Mouse (Mus musculus) liver, embryonic 11.5 days (tissue): ENCODE results near the gene Neurl1b. TPM values are rescaled to one million over a fixed set of nuclear protein-coding genes. Genes with fewer than 3 reads are reported as not detected.

Experiments
- ATAC-seq: fragments of 200-750 bp; cut with Nextera tagmentation; replicated peaks from 2 replicates; pipeline ENCODE4 v1.8.0; 2017; ENCODE audit warnings: moderate number of reproducible peaks, mild to moderate bottlenecking, moderate TSS enrichment, moderate library complexity; ENCODE audit not compliant: low FRiP score
- DNase-seq: peaks from one replicate; pipeline ENCODE4 v3.0.0-alpha.2; 2017; ENCODE audit warnings: low spot score
- H3K27ac ChIP-seq: fragments of 300-500 bp; sonication (generic); 2 replicates; pipeline ENCODE4 v1.5.1; 2014; ENCODE audit warnings: mild to moderate bottlenecking, low read depth, low read length, control low read depth
- H3K27me3 ChIP-seq: fragments of 300-500 bp; sonication (generic); replicated peaks from 2 replicates; pipeline ENCODE4 v1.6.1; 2014; ENCODE audit warnings: low read length, mixed read lengths; ENCODE audit not compliant: control insufficient read depth, insufficient read depth
- H3K36me3 ChIP-seq: fragments of 300-500 bp; sonication (generic); 2 replicates; pipeline ENCODE4 v1.6.1; 2014; ENCODE audit warnings: mild to moderate bottlenecking, low read length, moderate library complexity, mixed read lengths; ENCODE audit not compliant: control insufficient read depth, insufficient read depth
- H3K4me1 ChIP-seq: fragments of 300-500 bp; sonication (generic); replicated peaks from 2 replicates; pipeline ENCODE4 v1.6.1; 2014; ENCODE audit warnings: low read length, mixed read lengths; ENCODE audit not compliant: control insufficient read depth, insufficient read depth
- H3K4me2 ChIP-seq: fragments of 300-500 bp; sonication (generic); 2 replicates; pipeline ENCODE4 v1.6.1; 2014; ENCODE audit warnings: mild to moderate bottlenecking, control low read depth, moderate library complexity
- H3K4me3 ChIP-seq: fragments of 300-500 bp; sonication (generic); 2 replicates; pipeline ENCODE4 v1.5.1; 2014; ENCODE audit warnings: low read depth, low read length, control low read depth
- H3K9ac ChIP-seq: fragments of 300-500 bp; sonication (generic); 2 replicates; pipeline ENCODE4 v1.6.1; 2014; ENCODE audit warnings: low read depth, low read length, control low read depth
- H3K9me3 ChIP-seq: fragments of 300-500 bp; sonication (generic); 2 replicates; pipeline ENCODE4 v1.6.1; 2016; ENCODE audit warnings: low read length, inconsistent platforms, mixed read lengths; ENCODE audit not compliant: control insufficient read depth
- WGBS: fragments of 180-500 bp; shearing (Covaris S2); extraction: QIAGEN DNeasy Blood & Tissue Kit; methylation state at CpG from one replicate; pipeline ENCODE4 v1.1.7; 2014; 5-methylcytosine and 5-hydroxymethylcytosine counted together
- polyA plus RNA-seq: library from polyadenylated mRNA; unstranded; fragments of >200 nt; fragmentation: Nextera tagmentation; extraction: Ambion mirVana; gene quantifications from 2 replicates; pipeline ENCODE4 v1.2.1, GENCODE M21; 2014

Neurl1b gene
- polyA plus RNA-seq, 1 experiment from 2014 or later = 0.12 TPM

DNA sequence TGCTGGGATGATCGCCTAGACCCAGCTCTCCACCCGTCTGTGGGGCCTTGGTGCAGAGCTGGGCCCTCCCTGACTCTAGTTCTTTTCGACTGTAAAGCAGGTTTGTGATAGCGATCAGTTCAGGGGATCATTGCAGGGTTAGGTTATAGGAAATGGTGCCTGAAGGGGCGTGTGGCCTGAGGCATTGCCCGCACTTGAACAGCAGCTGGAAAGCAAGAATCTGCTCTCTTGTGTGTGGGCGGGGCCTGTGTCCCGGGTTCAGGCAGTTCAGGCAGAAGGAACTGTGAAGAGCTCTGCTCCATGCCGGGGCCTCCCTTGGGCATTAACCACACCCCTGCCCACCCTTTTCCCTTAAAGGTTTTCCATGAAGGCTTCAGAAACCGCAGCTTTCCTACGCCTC lies 18.7 kb downstream of the Neurl1b start:
- no peak overlapping the region for H3K9ac ChIP-seq
- no peaks in the 10 kb centered on the region for H3K4me1 ChIP-seq
- DNase-seq = no peak
- H3K4me2 ChIP-seq = no peak overlapping the region
- WGBS = 49% methylated on average over 11 of the region's 11 CpGs
- H3K27me3 ChIP-seq = peaks cover 45% of the 10 kb centered on the region
- H3K27ac ChIP-seq = no peak overlapping the region
- H3K4me3 ChIP-seq = no peak overlapping the region
- no peaks in the 10 kb centered on the region for H3K9me3 ChIP-seq
- no peak for ATAC-seq
- H3K36me3 ChIP-seq = no peaks in the 10 kb centered on the region; the same call in 1 of the 2 replicates

DNA sequence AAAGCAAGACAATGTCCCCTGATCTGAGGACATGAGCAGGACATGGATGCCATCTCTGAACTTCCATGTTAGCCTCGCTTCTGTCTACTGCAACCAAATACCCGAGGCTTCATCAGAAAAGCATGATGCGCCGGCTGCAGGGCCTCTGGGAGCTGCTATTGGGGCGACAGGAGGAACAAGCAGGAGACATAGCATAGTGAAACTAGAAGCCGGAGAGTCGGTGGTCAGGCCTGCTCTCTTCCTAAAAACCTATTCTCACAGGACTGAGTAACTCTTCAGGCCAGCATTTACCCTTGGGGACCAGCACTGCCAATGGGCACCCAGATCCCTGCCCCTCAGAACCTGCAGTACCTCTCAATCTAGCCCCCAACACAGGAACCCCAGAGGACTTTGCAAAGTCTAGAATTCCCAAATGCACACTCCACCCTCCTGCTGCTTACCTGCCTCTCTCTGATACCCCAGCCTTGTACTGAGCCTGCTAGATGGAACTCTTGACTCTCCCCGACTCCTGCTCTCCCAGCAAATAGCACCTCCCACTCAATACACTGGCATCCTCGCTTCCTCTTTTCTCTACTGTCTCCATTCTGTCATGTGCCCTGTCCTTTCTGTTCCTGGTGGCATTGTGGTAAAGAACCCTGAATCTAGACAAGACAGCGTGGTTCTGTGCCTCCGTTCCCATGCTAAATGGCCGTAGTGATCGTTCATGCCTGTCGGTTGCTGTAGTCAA lies 22.6 kb downstream of the Neurl1b start:
- Histone ChIP-seq H3K4me2 (no peak overlapping the region), H3K4me1 (0 out of 2 replicates have a peak, but pooled peaks cover 2% of the 10 kb centered on the region), H3K27me3 (peaks cover 58% of the 10 kb centered on the region), H3K36me3 (no peaks in the 10 kb centered on the region; the same call in 1 of the 2 replicates), H3K27ac (no peak overlapping the region), H3K9ac (no peak overlapping the region), H3K4me3 (no peak overlapping the region), H3K9me3 (no peaks in the 10 kb centered on the region)
- no peak for DNase-seq
- WGBS = 75% methylated on average over 14 of the region's 14 CpGs
- no peak for ATAC-seq

DNA sequence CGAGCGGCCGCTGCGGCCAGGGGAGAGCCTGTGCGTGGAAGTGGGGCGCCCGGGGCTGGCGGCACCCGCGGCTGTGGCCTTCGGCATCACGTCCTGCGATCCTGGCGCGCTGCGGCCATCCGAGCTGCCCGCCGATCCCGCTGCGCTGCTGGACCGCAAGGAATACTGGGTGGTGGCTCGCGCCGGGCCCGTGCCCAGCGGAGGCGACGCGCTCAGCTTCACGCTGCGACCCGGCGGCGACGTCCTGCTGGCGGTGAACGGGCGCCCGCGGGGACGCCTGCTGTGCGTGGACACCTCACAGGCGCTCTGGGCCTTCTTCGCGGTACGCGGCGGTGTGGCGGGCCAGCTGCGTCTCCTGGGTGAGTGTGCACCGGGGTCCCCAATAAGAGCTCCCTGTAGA lies 24.4 kb downstream of the Neurl1b start:
- H3K27me3 ChIP-seq = peaks cover 49% of the 10 kb centered on the region
- no peak for ATAC-seq
- no peak overlapping the region for H3K9ac ChIP-seq

DNA sequence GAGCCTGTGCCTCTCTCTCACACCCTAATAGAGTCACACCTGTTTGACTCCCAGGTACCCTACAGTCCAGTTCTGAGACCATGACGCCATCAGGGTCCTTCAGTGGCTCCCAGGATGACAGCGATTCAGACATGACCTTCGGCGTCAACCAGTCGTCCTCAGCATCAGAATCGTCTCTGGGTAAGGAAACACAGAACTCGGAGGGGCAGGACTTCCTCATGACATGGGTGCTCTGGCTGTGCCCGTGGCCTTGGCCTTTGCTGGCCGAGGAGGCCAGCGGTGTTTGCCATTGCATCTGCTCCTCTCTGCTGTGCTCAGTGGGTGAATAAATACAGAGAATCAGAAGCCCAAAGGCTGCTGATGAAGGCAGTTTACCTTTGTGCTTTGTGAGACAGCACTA lies 26.4 kb downstream of the Neurl1b start:
- peaks cover 49% of the 10 kb centered on the region for H3K27me3 ChIP-seq
- DNase-seq (no peak), ATAC-seq (no peak)
- no peak overlapping the region for H3K4me3 ChIP-seq
- no peaks in the 10 kb centered on the region; the same call in 1 of the 2 replicates for H3K36me3 ChIP-seq
- WGBS = 81% methylated on average over 10 of the region's 10 CpGs
- no peak overlapping the region for H3K4me2 ChIP-seq
- no peak overlapping the region for H3K9ac ChIP-seq
- H3K9me3 ChIP-seq = no peaks in the 10 kb centered on the region
- H3K4me1 ChIP-seq = 0 out of 2 replicates have a peak, but pooled peaks cover 2% of the 10 kb centered on the region
- no peak overlapping the region for H3K27ac ChIP-seq

More for the DNA sequence above, 24.4 kb downstream of the Neurl1b start:
- no peaks in the 10 kb centered on the region; the same call in 1 of the 2 replicates for H3K36me3 ChIP-seq
- peak overlapping the region; percentile 60 for H3K4me2 ChIP-seq
- H3K4me3 ChIP-seq = peak overlapping the region; percentile 39
- H3K9me3 ChIP-seq = no peaks in the 10 kb centered on the region
- no peak overlapping the region for H3K27ac ChIP-seq
- WGBS = 9% methylated on average over 52 of the region's 52 CpGs
- DNase-seq = no peak
- H3K4me1 ChIP-seq = 0 out of 2 replicates have a peak, but pooled peaks cover 2% of the 10 kb centered on the region

DNA sequence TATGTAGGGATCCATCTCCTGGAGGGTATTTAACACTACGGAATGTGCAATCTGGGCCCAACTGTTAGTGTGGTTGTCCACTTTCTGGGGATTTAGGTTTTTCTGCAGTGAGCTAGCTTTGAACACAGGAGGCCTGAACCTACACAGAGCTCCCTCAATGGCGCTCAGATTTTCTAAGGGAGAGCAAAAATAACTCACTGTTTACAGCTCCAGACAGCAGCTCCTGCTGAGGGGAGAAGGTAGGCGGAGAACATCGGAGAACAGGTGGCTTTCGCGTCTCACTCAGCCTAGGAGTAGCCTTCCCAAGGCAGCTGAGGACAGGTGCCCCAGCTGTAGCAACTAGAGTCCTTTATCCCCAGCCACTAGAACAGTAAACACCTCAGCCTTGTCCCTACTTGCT lies 27.6 kb downstream of the Neurl1b start:
- WGBS = 82% methylated on average over 6 of the region's 6 CpGs
- ATAC-seq = no peak
- H3K4me1 ChIP-seq = 0 out of 2 replicates have a peak, but pooled peaks cover 2% of the 10 kb centered on the region

DNA sequence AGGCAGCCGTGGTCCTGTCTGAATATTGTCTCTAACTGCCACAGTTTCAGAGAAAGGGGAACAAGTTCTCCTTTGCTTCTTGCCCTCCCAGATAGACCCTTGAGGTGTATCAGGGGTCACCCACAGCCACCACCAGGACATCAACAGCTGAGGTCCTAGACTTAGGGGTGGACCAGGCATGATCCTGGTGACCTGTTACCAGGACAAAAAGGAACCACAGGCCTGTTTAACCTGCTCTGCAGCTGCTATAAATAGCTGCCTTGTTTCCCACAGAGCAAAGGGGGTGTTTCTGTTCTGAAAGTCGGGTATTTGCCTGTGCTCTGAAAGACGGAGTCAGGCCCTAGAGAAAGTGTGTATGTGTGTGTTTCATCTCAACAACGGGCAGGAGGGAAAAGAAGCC lies 29.2 kb downstream of the Neurl1b start:
- Histone ChIP-seq H3K4me2 (no peak overlapping the region), H3K4me3 (no peak overlapping the region), H3K4me1 (0 out of 2 replicates have a peak, but pooled peaks cover under 1% of the 10 kb centered on the region), H3K36me3 (no peaks in the 10 kb centered on the region), H3K27ac (no peak overlapping the region), H3K27me3 (peaks cover 23% of the 10 kb centered on the region), H3K9ac (no peak overlapping the region), H3K9me3 (no peaks in the 10 kb centered on the region)
- DNase-seq = no peak
- ATAC-seq = no peak
- WGBS = 66% methylated on average over 4 of the region's 4 CpGs

More for the DNA sequence above, 27.6 kb downstream of the Neurl1b start:
- Histone ChIP-seq H3K27me3 (peaks cover 40% of the 10 kb centered on the region), H3K9ac (no peak overlapping the region), H3K9me3 (no peaks in the 10 kb centered on the region), H3K4me2 (no peak overlapping the region), H3K4me3 (no peak overlapping the region), H3K27ac (no peak overlapping the region), H3K36me3 (no peaks in the 10 kb centered on the region)
- no peak for DNase-seq

DNA sequence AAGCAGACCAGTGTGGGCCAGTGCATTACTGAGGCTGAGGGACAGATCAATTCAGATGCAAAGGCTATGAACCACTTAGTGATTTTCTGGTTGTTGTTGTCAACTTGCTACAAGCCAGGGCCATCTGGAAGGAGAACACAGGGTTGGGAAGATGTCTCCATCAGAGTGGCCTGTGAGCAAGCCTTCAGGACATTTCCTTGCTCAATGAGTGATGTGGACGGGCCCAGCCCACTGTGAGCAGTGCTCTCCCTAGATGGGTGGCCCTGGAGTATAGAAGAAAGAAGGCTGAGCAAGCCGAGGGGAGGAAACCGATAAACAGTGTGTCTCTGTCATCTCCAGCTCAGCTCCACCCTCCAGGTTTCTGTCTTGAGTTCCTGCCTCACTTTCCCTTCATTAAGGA lies 34.8 kb downstream of the Neurl1b start:
- H3K36me3 ChIP-seq = no peaks in the 10 kb centered on the region
- ATAC-seq (no peak), DNase-seq (no peak)

DNA sequence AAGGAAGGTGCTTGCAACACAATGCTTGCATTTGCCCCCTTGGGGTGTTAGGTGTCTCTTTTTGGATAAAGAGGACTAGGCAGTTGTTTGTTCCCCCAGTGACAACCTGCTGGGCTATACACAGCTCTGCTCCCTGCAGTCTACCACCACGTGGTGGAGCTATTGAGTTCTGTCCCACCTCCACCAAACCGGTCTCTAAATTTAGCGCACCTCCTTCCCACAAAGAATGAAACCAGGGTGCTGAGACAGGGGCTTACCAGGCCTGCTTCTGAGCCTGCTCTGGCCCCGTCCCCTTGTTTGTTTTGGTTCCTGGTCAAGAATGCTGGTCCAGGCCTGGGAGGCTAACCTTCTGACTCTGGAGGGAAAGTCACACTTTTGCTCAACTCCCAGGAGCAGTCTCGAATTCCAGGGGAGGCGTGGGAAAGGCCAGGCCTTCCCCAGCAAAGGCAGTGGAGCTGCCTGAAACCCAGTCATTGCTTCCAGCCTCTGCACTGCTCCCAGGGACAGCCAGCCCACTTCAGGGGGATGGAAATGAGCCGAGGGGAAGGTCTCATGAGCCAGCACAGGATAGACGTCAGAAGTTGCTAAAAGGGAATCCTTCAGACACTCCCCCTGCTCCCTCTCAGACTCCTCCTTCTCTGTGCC lies 37.1 kb downstream of the Neurl1b start:
- WGBS = 28% methylated on average over 8 of the region's 8 CpGs
- Histone ChIP-seq H3K27me3 (no peaks in the 10 kb centered on the region), H3K9ac (no peak overlapping the region), H3K27ac (no peak overlapping the region), H3K36me3 (no peaks in the 10 kb centered on the region), H3K4me1 (no peaks in the 10 kb centered on the region), H3K9me3 (no peaks in the 10 kb centered on the region), H3K4me2 (no peak overlapping the region), H3K4me3 (no peak overlapping the region)
- DNase-seq (no peak), ATAC-seq (no peak)

More for the DNA sequence above, 34.8 kb downstream of the Neurl1b start:
- no peaks in the 10 kb centered on the region for H3K4me1 ChIP-seq
- no peak overlapping the region for H3K9ac ChIP-seq
- H3K4me2 ChIP-seq = no peak overlapping the region
- H3K27me3 ChIP-seq = no peaks in the 10 kb centered on the region
- no peak overlapping the region for H3K4me3 ChIP-seq
- no peaks in the 10 kb centered on the region for H3K9me3 ChIP-seq
- WGBS = 70% methylated on average over 3 of the region's 3 CpGs
- H3K27ac ChIP-seq = no peak overlapping the region
